Mouse (Mus musculus) fat pad, adult 2 months (tissue): ENCODE data around the gene Sept3.
"Not testable (repeated sequence)": the region's sequence is repeated elsewhere in the genome, so short reads cannot be mapped to it uniquely, and the experiment has no call there.

Experiments used
- DNase-seq: peaks from one replicate; pipeline ENCODE4 v3.0.0-alpha.2; 2011; ENCODE audit warnings: low read depth, low spot score; ENCODE audit errors: extremely low read depth

The Sept3 gene

GRCm38 (mm10) chr15:82274593-82274926 lies at the start of gene Sept3:
Gene Sept3 (plus strand): TSS chr15:82274893.
- DNase-seq = no peak

GRCm38 (mm10) chr15:82225769-82226168 lies 48.9 kb upstream of the Sept3 start:
- no peak for DNase-seq

GRCm38 (mm10) chr15:82229542-82230045 lies 45.1 kb upstream of the Sept3 start:
- no peak for DNase-seq

GRCm38 (mm10) chr15:82230098-82230611 lies 44.5 kb upstream of the Sept3 start:
- no peak for DNase-seq

GRCm38 (mm10) chr15:82231100-82231499 lies 43.6 kb upstream of the Sept3 start:
- DNase-seq = no peak

- no peak for DNase-seq
Measured at GRCm38 (mm10) chr15:82231591-82232378, 42.9 kb upstream of the Sept3 start.

- DNase-seq = no peak
Measured at GRCm38 (mm10) chr15:82232651-82233050, 42.0 kb upstream of the Sept3 start.

GRCm38 (mm10) chr15:82235661-82236060 lies 39.0 kb upstream of the Sept3 start:
- DNase-seq = no peak

GRCm38 (mm10) chr15:82236565-82236964 lies 38.1 kb upstream of the Sept3 start:
- no peak for DNase-seq

- no peak for DNase-seq
Measured at GRCm38 (mm10) chr15:82243311-82243710, 31.4 kb upstream of the Sept3 start.

- DNase-seq = no peak
Measured at GRCm38 (mm10) chr15:82243742-82244114, 31.0 kb upstream of the Sept3 start.

- DNase-seq = no peak
Measured at GRCm38 (mm10) chr15:82244115-82244804, 30.4 kb upstream of the Sept3 start, which contains the start of gene Cenpm. Gene Cenpm (minus strand): TSS chr15:82244748.

GRCm38 (mm10) chr15:82244805-82245161 lies 29.9 kb upstream of the Sept3 start:
- not testable (repeated sequence) for DNase-seq

GRCm38 (mm10) chr15:82247131-82247776 lies 27.4 kb upstream of the Sept3 start:
- DNase-seq = no peak

- DNase-seq = no peak
Measured at GRCm38 (mm10) chr15:82251579-82251978, 23.1 kb upstream of the Sept3 start.

GRCm38 (mm10) chr15:82252097-82252496 lies 22.6 kb upstream of the Sept3 start, which contains the start of gene 1500009C09Rik:
Gene 1500009C09Rik (plus strand): TSS chr15:82252397.
- DNase-seq = no peak

- DNase-seq = no peak
Measured at GRCm38 (mm10) chr15:82255248-82255647, 19.4 kb upstream of the Sept3 start.

- no peak for DNase-seq
Measured at GRCm38 (mm10) chr15:82255944-82256383, 18.7 kb upstream of the Sept3 start.

GRCm38 (mm10) chr15:82259510-82259909 lies 15.2 kb upstream of the Sept3 start:
- DNase-seq = no peak

- no peak for DNase-seq
Measured at GRCm38 (mm10) chr15:82266356-82266755, 8.3 kb upstream of the Sept3 start.

- no peak for DNase-seq
Measured at GRCm38 (mm10) chr15:82268185-82268584, 6.5 kb upstream of the Sept3 start.
